In genomic region chr2:85160901-85161637, GRCm38 (mm10) we compare ENCODE assay signal across 17 mouse cellular contexts. TPM values are rescaled to one million over a fixed set of nuclear protein-coding genes. Genes with fewer than 3 reads are reported as not detected.
A peak's percentile ranks its signal among the peaks of the same experiment; 100 is the strongest.
DNase-seq lines count a peak whose midpoint lies in the region; ATAC-seq and TF ChIP-seq lines count a peak whose summit lies in the region.
"Had no signal": no experiment of that assay in that cellular context is flagged by ENCODE, and none has a peak within 500 bp of the region (broad histone marks: within the 10 kb centered on the region; RNA-seq: fewer than 3 reads in every experiment).

No protein-coding gene starts in this region.

- no peak overlapping the region for H3K9ac ChIP-seq in kidney, embryonic 15.5 days
- H3K9ac ChIP-seq in midbrain, embryonic 11.5 days (ENCODE audit: low read length) = no peak overlapping the region
- H3K9ac ChIP-seq in neural tube, embryonic 15.5 days (replicated peaks) = no peak overlapping the region

- 64% methylated on average over 4 of the region's 4 CpGs for WGBS in kidney, embryonic 15.5 days
- 70% methylated on average over 4 of the region's 4 CpGs for WGBS in kidney, adult 2 months
- 72% methylated on average over 4 of the region's 4 CpGs for WGBS in hindbrain, embryonic 10.5 days
- WGBS in midbrain, embryonic 11.5 days = 78% methylated on average over 4 of the region's 4 CpGs
- WGBS in neural tube, embryonic 15.5 days = 63% methylated on average over 4 of the region's 4 CpGs

- H3K4me2 ChIP-seq in kidney, embryonic 15.5 days = no peak overlapping the region
- no peak overlapping the region for H3K4me2 ChIP-seq in midbrain, embryonic 11.5 days
- H3K4me2 ChIP-seq in neural tube, embryonic 15.5 days = no peak overlapping the region

- no peaks in the 10 kb centered on the region for H3K9me3 ChIP-seq in kidney, embryonic 15.5 days (replicated peaks)
- no peaks in the 10 kb centered on the region for H3K9me3 ChIP-seq in hindbrain, embryonic 10.5 days
- no peaks in the 10 kb centered on the region for H3K9me3 ChIP-seq in midbrain, embryonic 11.5 days (ENCODE audit: control insufficient read depth, low read length)
- no peaks in the 10 kb centered on the region for H3K9me3 ChIP-seq in neural tube, embryonic 15.5 days (replicated peaks)

- ATAC-seq in kidney, embryonic 15.5 days (replicated peaks; ENCODE audit: low FRiP score) = 0 out of 2 replicates have a peak, but pooled peaks have one; percentile 16
- ATAC-seq in midbrain, embryonic 11.5 days (ENCODE audit: low FRiP score) = peak; percentile 69; the same call in 1 of the 2 replicates
- ATAC-seq in neural tube, embryonic 15.5 days (ENCODE audit: low FRiP score) = peak; percentile 86
- ATAC-seq: lung, postnatal 0 days had no signal

- H3K27me3 ChIP-seq in kidney, embryonic 15.5 days = no peaks in the 10 kb centered on the region
- no peaks in the 10 kb centered on the region for H3K27me3 ChIP-seq in kidney, adult 2 months (replicated peaks; ENCODE audit: control insufficient read depth, insufficient read depth, low read length)
- H3K27me3 ChIP-seq in hindbrain, embryonic 10.5 days (ENCODE audit: insufficient read depth, poor library complexity, severe bottlenecking) = no peaks in the 10 kb centered on the region
- no peaks in the 10 kb centered on the region for H3K27me3 ChIP-seq in midbrain, embryonic 11.5 days (ENCODE audit: control insufficient read depth, insufficient read depth, low read length)
- no peaks in the 10 kb centered on the region for H3K27me3 ChIP-seq in neural tube, embryonic 15.5 days (replicated peaks)

- intact Hi-C loops in heart, postnatal 10 days (cut with DNase I) = no loop called here

- no peak overlapping the region for H3K4me3 ChIP-seq in kidney, embryonic 15.5 days (replicated peaks)
- no peak overlapping the region for H3K4me3 ChIP-seq in kidney, adult 2 months (ENCODE audit: insufficient read depth, low read depth, low read length)
- no peak overlapping the region for H3K4me3 ChIP-seq in hindbrain, embryonic 10.5 days
- no peak overlapping the region for H3K4me3 ChIP-seq in midbrain, embryonic 11.5 days (ENCODE audit: low read depth, low read length)
- no peak overlapping the region for H3K4me3 ChIP-seq in neural tube, embryonic 15.5 days (replicated peaks)
- H3K4me3 ChIP-seq: myocyte had no signal

- TF ChIP-seq CTCF in kidney, adult 2 months (conservative IDR thresholded peaks at IDR 0.05; ENCODE audit: insufficient read depth, insufficient read length, low read depth, low read length) = no peak

- H3K36me3 ChIP-seq in kidney, embryonic 15.5 days = no peaks in the 10 kb centered on the region
- H3K36me3 ChIP-seq in kidney, adult 2 months (ENCODE audit: control insufficient read depth, insufficient read depth, low read length) = no peaks in the 10 kb centered on the region
- H3K36me3 ChIP-seq in hindbrain, embryonic 10.5 days = no peaks in the 10 kb centered on the region
- H3K36me3 ChIP-seq in midbrain, embryonic 11.5 days (ENCODE audit: control insufficient read depth, insufficient read depth, low read length) = no peaks in the 10 kb centered on the region
- no peaks in the 10 kb centered on the region for H3K36me3 ChIP-seq in neural tube, embryonic 15.5 days

- H3K4me1 ChIP-seq in kidney, embryonic 15.5 days = peaks cover 19% of the 10 kb centered on the region
- H3K4me1 ChIP-seq in kidney, adult 2 months (ENCODE audit: control insufficient read depth, insufficient read depth, low read length) = no peaks in the 10 kb centered on the region
- H3K4me1 ChIP-seq in hindbrain, embryonic 10.5 days (replicated peaks) = peaks cover 30% of the 10 kb centered on the region
- peaks cover 11% of the 10 kb centered on the region; the same call in 1 of the 2 replicates for H3K4me1 ChIP-seq in midbrain, embryonic 11.5 days (ENCODE audit: control insufficient read depth, insufficient read depth, low read length)
- peaks cover 10% of the 10 kb centered on the region; the same call in 1 of the 2 replicates for H3K4me1 ChIP-seq in neural tube, embryonic 15.5 days

- TF ChIP-seq POLR2A in kidney, adult 2 months (IDR thresholded peaks at IDR 0.05; ENCODE audit: low read depth, low read length) = no peak

- no peak for DNase-seq in kidney, adult 2 months
- DNase-seq in hindbrain, embryonic 10.5 days (ENCODE audit: low spot score) = no peak
- DNase-seq in midbrain, embryonic 11.5 days (ENCODE audit: low spot score, missing footprints) = peak; percentile 86
- no peak for DNase-seq in cerebellum, adult 11 months
- DNase-seq in right cerebral cortex, postnatal 25 days = no peak
- DNase-seq in heart, postnatal 10 days = no peak
- DNase-seq: gastrocnemius, postnatal 25 days; heart, postnatal 36 days; kidney, postnatal 10 days; layer of hippocampus, postnatal 36 days; right cerebral cortex, postnatal 4 days had no signal

- no peak overlapping the region for H3K27ac ChIP-seq in kidney, embryonic 15.5 days
- H3K27ac ChIP-seq in kidney, adult 2 months (ENCODE audit: insufficient read depth, low read depth, low read length) = no peak overlapping the region
- H3K27ac ChIP-seq in hindbrain, embryonic 10.5 days = peak overlapping the region; percentile 53
- peak overlapping the region; percentile 22; the same call in 1 of the 2 replicates for H3K27ac ChIP-seq in midbrain, embryonic 11.5 days (ENCODE audit: low read depth, low read length)
- no peak overlapping the region for H3K27ac ChIP-seq in neural tube, embryonic 15.5 days (replicated peaks)

RNA-seq across cellular contexts. Expression of gene Aplnr, which starts 25.0 kb away (rescaled TPM):
- 94.6 and 104 TPM in 2 replicates for polyA plus RNA-seq in kidney, embryonic 15.5 days (2015; fragmentation: Nextera tagmentation; extraction: Ambion mirVana)
- polyA plus RNA-seq in kidney, adult 2 months (2012; rRNA removed) = 14.0 and 16.6 TPM in 2 replicates
- 38.9 and 41.7 TPM in 2 replicates for polyA plus RNA-seq in hindbrain, embryonic 10.5 days (2016; fragmentation: Nextera tagmentation; extraction: Ambion mirVana)
- polyA plus RNA-seq in midbrain, embryonic 11.5 days (2014; fragmentation: Nextera tagmentation; extraction: Ambion mirVana) = 29.8 and 29.9 TPM in 2 replicates
- 29.8 and 45.8 TPM in 2 replicates for polyA plus RNA-seq in neural tube, embryonic 15.5 days (2015; fragmentation: Nextera tagmentation; extraction: Ambion mirVana)
- 100 to 1,000 TPM; 149 to 219 TPM for total RNA-seq in heart, postnatal 10 days (2021)
- polyA plus RNA-seq: C2C12 had no signal

RNA-seq across cellular contexts. Expression of gene Lrrc55, which starts 35.9 kb away (rescaled TPM):
- 0.40 and 0.65 TPM in 2 replicates for polyA plus RNA-seq in kidney, embryonic 15.5 days (2015; fragmentation: Nextera tagmentation; extraction: Ambion mirVana)
- polyA plus RNA-seq in kidney, adult 2 months (2012; rRNA removed) = 0.52 and 0.61 TPM in 2 replicates
- polyA plus RNA-seq in hindbrain, embryonic 10.5 days (2016; fragmentation: Nextera tagmentation; extraction: Ambion mirVana) = 0.48 and 0.92 TPM in 2 replicates
- polyA plus RNA-seq in midbrain, embryonic 11.5 days (2014; fragmentation: Nextera tagmentation; extraction: Ambion mirVana) = 1.2 and 1.3 TPM in 2 replicates
- 9.5 and 9.6 TPM in 2 replicates for polyA plus RNA-seq in neural tube, embryonic 15.5 days (2015; fragmentation: Nextera tagmentation; extraction: Ambion mirVana)
- 1 to 10 TPM; 3.5 to 6.3 TPM for total RNA-seq in heart, postnatal 10 days (2021)
- total RNA-seq: liver, adult 2 months had no signal
- polyA plus RNA-seq: C2C12; liver, adult 2 months had no signal

Comparison
In these comparisons a context has a peak if more than half of its experiments do, and no peak if none do; other contexts are left out.
1. ATAC-seq: peak in every context shown above with its lines; median percentile 86 in neural tube, embryonic 15.5 days; 69 in midbrain, embryonic 11.5 days; 16 in kidney, embryonic 15.5 days.
2. H3K27ac ChIP-seq: peak in hindbrain, embryonic 10.5 days (single experiment) and midbrain, embryonic 11.5 days (single experiment); none in kidney, embryonic 15.5 days (single experiment), kidney, adult 2 months (single experiment) and neural tube, embryonic 15.5 days (single experiment).